Mouse (Mus musculus) cerebral cortex, adult 2 months (tissue): ENCODE measurements around the gene Akain1.

ENCODE experiments used
- WGBS: fragments of 180-500 bp; shearing (Covaris S2); methylation state at CpG from one replicate; pipeline ENCODE4 v1.1.7; 2018; 5-methylcytosine and 5-hydroxymethylcytosine counted together

Akain1 gene

GRCm38 (mm10) chr17:69438990-69439491 is at the start of gene Akain1:
Akain1 (plus strand) TSS chr17:69439326.
- WGBS: under 1% methylated on average over 44 of the region's 44 CpGs

GRCm38 (mm10) chr17:69396147-69397033 is 42.7 kb upstream of the Akain1 start:
- WGBS: 25% methylated on average over 16 of the region's 16 CpGs

- 58% methylated on average over 5 of the region's 5 CpGs for WGBS
These were observed 42.0 kb upstream of the Akain1 start for GRCm38 (mm10) chr17:69397163-69397562.

- WGBS: 76% methylated on average over 2 of the region's 2 CpGs
These were observed 38.0 kb upstream of the Akain1 start for GRCm38 (mm10) chr17:69401146-69401545.

- WGBS: 0% methylated on average over 56 of the region's 56 CpGs
These were observed 22.0 kb upstream of the Akain1 start for GRCm38 (mm10) chr17:69416920-69417661.

- 2% methylated on average over 26 of the region's 26 CpGs for WGBS
These were observed 21.3 kb upstream of the Akain1 start for GRCm38 (mm10) chr17:69417724-69418373.

GRCm38 (mm10) chr17:69421592-69421991 is 17.5 kb upstream of the Akain1 start:
- 6% methylated on average over 1 of the region's 1 CpGs for WGBS

- 71% methylated on average over 5 of the region's 5 CpGs for WGBS
These were observed 1.3 kb upstream of the Akain1 start for GRCm38 (mm10) chr17:69437836-69438235.

- WGBS: 41% methylated on average over 14 of the region's 14 CpGs
These were observed 640 bp upstream of the Akain1 start for GRCm38 (mm10) chr17:69438486-69438885.

- 2% methylated on average over 52 of the region's 52 CpGs for WGBS
These were observed 700 bp downstream of the Akain1 start for GRCm38 (mm10) chr17:69439571-69440480.

- WGBS: 19% methylated on average over 9 of the region's 9 CpGs
These were observed 1.9 kb downstream of the Akain1 start for GRCm38 (mm10) chr17:69441041-69441440.

GRCm38 (mm10) chr17:69461680-69462079 is 22.6 kb downstream of the Akain1 start:
- WGBS: 93% methylated on average over 7 of the region's 7 CpGs

GRCm38 (mm10) chr17:69463037-69463436 is 23.9 kb downstream of the Akain1 start:
- 49% methylated on average over 3 of the region's 3 CpGs for WGBS

- WGBS: 21% methylated on average over 10 of the region's 10 CpGs
These were observed 32.0 kb downstream of the Akain1 start for GRCm38 (mm10) chr17:69471171-69471570.

- WGBS: 75% methylated on average over 9 of the region's 9 CpGs
These were observed 33.3 kb downstream of the Akain1 start for GRCm38 (mm10) chr17:69472401-69472800.

- 63% methylated on average over 4 of the region's 4 CpGs for WGBS
These were observed 35.0 kb downstream of the Akain1 start for GRCm38 (mm10) chr17:69474084-69474483.

- 1% methylated on average over 20 of the region's 20 CpGs for WGBS
These were observed 36.3 kb downstream of the Akain1 start for GRCm38 (mm10) chr17:69475423-69475822.

GRCm38 (mm10) chr17:69477526-69477925 is 38.4 kb downstream of the Akain1 start:
- 57% methylated on average over 2 of the region's 2 CpGs for WGBS

GRCm38 (mm10) chr17:69479261-69479660 is 40.1 kb downstream of the Akain1 start:
- WGBS: 93% methylated on average over 4 of the region's 4 CpGs

- WGBS: 82% methylated on average over 12 of the region's 12 CpGs
These were observed 48.0 kb downstream of the Akain1 start for GRCm38 (mm10) chr17:69487116-69487515.

GRCm38 (mm10) chr17:69487884-69488283 is 48.8 kb downstream of the Akain1 start:
- 89% methylated on average over 6 of the region's 6 CpGs for WGBS
